ENCODE assay signal across 22 mouse cellular contexts in the genomic region with DNA sequence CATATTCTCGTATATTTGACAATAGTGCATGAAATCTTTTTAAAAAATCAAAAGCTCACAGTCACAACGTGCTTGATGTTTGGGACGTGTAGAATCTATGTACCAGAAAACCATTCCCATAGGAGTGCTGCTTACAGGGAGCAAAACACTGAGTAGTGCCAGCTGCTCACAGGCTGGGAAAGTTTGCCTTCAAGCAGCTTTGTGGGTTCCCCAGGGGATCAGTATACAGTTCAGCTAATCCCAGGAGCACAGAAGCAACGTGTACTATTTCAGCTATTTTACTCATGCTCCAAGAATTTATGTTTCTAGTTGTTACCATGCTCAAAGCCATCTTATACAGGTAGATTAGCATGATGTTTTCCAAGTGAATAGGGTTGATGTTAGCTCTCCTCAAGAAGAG.
A peak's percentile ranks its signal among the peaks of the same experiment; 100 is the strongest.
DNase-seq lines count a peak whose midpoint lies in the region; ATAC-seq and TF ChIP-seq lines count a peak whose summit lies in the region.
"Had no signal": no experiment of that assay in that cellular context is flagged by ENCODE, and none has a peak within 500 bp of the region (broad histone marks: within the 10 kb centered on the region; RNA-seq: fewer than 3 reads in every experiment).

No protein-coding gene starts in this region.

- H3K27me3 ChIP-seq in embryonic facial prominence, embryonic 14.5 days (replicated peaks; ENCODE audit: control insufficient read depth, insufficient read depth, low read length): no peaks in the 10 kb centered on the region
- H3K27me3 ChIP-seq in embryonic facial prominence, embryonic 10.5 days (replicated peaks; ENCODE audit: low read depth, poor library complexity, severe bottlenecking): no peaks in the 10 kb centered on the region
- H3K27me3 ChIP-seq in heart, adult 2 months (ENCODE audit: control insufficient read depth, insufficient read depth, low read length): no peaks in the 10 kb centered on the region
- no peaks in the 10 kb centered on the region for H3K27me3 ChIP-seq in midbrain, embryonic 14.5 days (ENCODE audit: control insufficient read depth, insufficient read depth, low read length)
- no peaks in the 10 kb centered on the region for H3K27me3 ChIP-seq in midbrain, embryonic 11.5 days (ENCODE audit: control insufficient read depth, insufficient read depth, low read length)
- H3K27me3 ChIP-seq: CH12.LX had no signal

- peak; percentile 57; the same call in 1 of the 2 replicates for ATAC-seq in embryonic facial prominence, embryonic 14.5 days (ENCODE audit: low read depth)
- no peak for ATAC-seq in midbrain, embryonic 14.5 days (ENCODE audit: low FRiP score, low TSS enrichment)
- no peak for ATAC-seq in midbrain, embryonic 11.5 days (ENCODE audit: low FRiP score)
- ATAC-seq: activated CD4-positive, CD25-positive, alpha-beta regulatory T cell, adult 4 months; CD4-positive, CD25-positive, alpha-beta regulatory T cell, adult 4 months; Patski had no signal

- H3K36me3 ChIP-seq in embryonic facial prominence, embryonic 14.5 days (ENCODE audit: control insufficient read depth, insufficient read depth, low read length): no peaks in the 10 kb centered on the region
- no peaks in the 10 kb centered on the region for H3K36me3 ChIP-seq in embryonic facial prominence, embryonic 10.5 days (replicated peaks)
- H3K36me3 ChIP-seq in heart, adult 2 months (ENCODE audit: control insufficient read depth, insufficient read depth, low read length): no peaks in the 10 kb centered on the region
- H3K36me3 ChIP-seq in midbrain, embryonic 14.5 days (ENCODE audit: control insufficient read depth, insufficient read depth, low read length): no peaks in the 10 kb centered on the region
- no peaks in the 10 kb centered on the region for H3K36me3 ChIP-seq in midbrain, embryonic 11.5 days (ENCODE audit: control insufficient read depth, insufficient read depth, low read length)
- H3K36me3 ChIP-seq: G1E had no signal

- no peak for TF ChIP-seq POLR2A in heart, adult 2 months (IDR thresholded peaks at IDR 0.05; ENCODE audit: insufficient read depth, low read depth, low read length)

- H3K9ac ChIP-seq in embryonic facial prominence, embryonic 14.5 days (ENCODE audit: low read depth, low read length): no peak overlapping the region
- no peak overlapping the region for H3K9ac ChIP-seq in heart, adult 2 months (ENCODE audit: low read depth, low read length)
- H3K9ac ChIP-seq in midbrain, embryonic 14.5 days (replicated peaks; ENCODE audit: low read length): no peak overlapping the region
- no peak overlapping the region for H3K9ac ChIP-seq in midbrain, embryonic 11.5 days (ENCODE audit: low read length)

- no peaks in the 10 kb centered on the region for H3K4me1 ChIP-seq in embryonic facial prominence, embryonic 14.5 days (ENCODE audit: control insufficient read depth, insufficient read depth, low read length)
- H3K4me1 ChIP-seq in embryonic facial prominence, embryonic 10.5 days: no peaks in the 10 kb centered on the region
- no peaks in the 10 kb centered on the region for H3K4me1 ChIP-seq in heart, adult 2 months (ENCODE audit: control insufficient read depth, insufficient read depth, low read length)
- no peaks in the 10 kb centered on the region for H3K4me1 ChIP-seq in midbrain, embryonic 14.5 days (ENCODE audit: control insufficient read depth, insufficient read depth, low read length)
- H3K4me1 ChIP-seq in midbrain, embryonic 11.5 days (ENCODE audit: control insufficient read depth, insufficient read depth, low read length): no peaks in the 10 kb centered on the region

- intact Hi-C loops in heart, adult 2 months (cut with DNase I): loop anchor here (5.0 kb wide), 1 partner anchor 137 kb away; no protein-coding TSS in a partner anchor
- intact Hi-C loops in heart, postnatal 25 days (cut with DNase I): no loop called here

- WGBS in embryonic facial prominence, embryonic 14.5 days: 52% methylated on average over 4 of the region's 4 CpGs
- 77% methylated on average over 4 of the region's 4 CpGs for WGBS in embryonic facial prominence, embryonic 10.5 days
- 65% methylated on average over 4 of the region's 4 CpGs for WGBS in heart, adult 2 months
- 46% methylated on average over 4 of the region's 4 CpGs for WGBS in midbrain, embryonic 14.5 days
- WGBS in midbrain, embryonic 11.5 days: 72% methylated on average over 4 of the region's 4 CpGs

- no peak overlapping the region for H3K4me2 ChIP-seq in embryonic facial prominence, embryonic 14.5 days (ENCODE audit: low read depth, low read length)
- no peak overlapping the region for H3K4me2 ChIP-seq in midbrain, embryonic 14.5 days (ENCODE audit: low read length)
- no peak overlapping the region for H3K4me2 ChIP-seq in midbrain, embryonic 11.5 days

- DNase-seq in embryonic facial prominence, embryonic 14.5 days (ENCODE audit: low spot score): peak; percentile 58
- no peak for DNase-seq in embryonic facial prominence, embryonic 10.5 days (ENCODE audit: low spot score)
- peak; percentile 74 for DNase-seq in heart, adult 11 months
- no peak for DNase-seq in heart, adult 2 months
- peak; percentile 4 to 7 for DNase-seq in heart, adult 9 months (ENCODE audit: low spot score in 2 of 2)
- DNase-seq in heart, postnatal 25 days (ENCODE audit: low spot score): no peak
- peak; percentile 2 for DNase-seq in midbrain, embryonic 14.5 days
- no peak for DNase-seq in midbrain, embryonic 11.5 days (ENCODE audit: low spot score, missing footprints)
- DNase-seq: adrenal gland, adult 2 months; adrenal gland, adult 8-10 months; adrenal gland, postnatal 10 days; adrenal gland, postnatal 14 days; adrenal gland, postnatal 25 days; adrenal gland, postnatal 36 days; B cell, adult 2 months; cerebellum, adult 11 months; cerebellum, adult 11-12 months had no signal

- H3K27ac ChIP-seq in embryonic facial prominence, embryonic 14.5 days (replicated peaks; ENCODE audit: low read depth, low read length): no peak overlapping the region
- H3K27ac ChIP-seq in embryonic facial prominence, embryonic 10.5 days (replicated peaks): no peak overlapping the region
- no peak overlapping the region for H3K27ac ChIP-seq in heart, adult 2 months
- no peak overlapping the region for H3K27ac ChIP-seq in midbrain, embryonic 14.5 days (replicated peaks; ENCODE audit: low read depth, low read length)
- H3K27ac ChIP-seq in midbrain, embryonic 11.5 days (ENCODE audit: low read depth, low read length): no peak overlapping the region

- TF ChIP-seq EP300 in heart, adult 2 months (IDR thresholded peaks at IDR 0.05; ENCODE audit: insufficient read depth, low read depth, low read length): no peak

- no peak overlapping the region for H3K4me3 ChIP-seq in embryonic facial prominence, embryonic 14.5 days (ENCODE audit: low read depth, low read length)
- no peak overlapping the region for H3K4me3 ChIP-seq in embryonic facial prominence, embryonic 10.5 days
- H3K4me3 ChIP-seq in heart, adult 2 months: no peak overlapping the region
- H3K4me3 ChIP-seq in midbrain, embryonic 14.5 days (replicated peaks; ENCODE audit: low read depth, low read length): no peak overlapping the region
- H3K4me3 ChIP-seq in midbrain, embryonic 11.5 days (ENCODE audit: low read depth, low read length): no peak overlapping the region

- H3K79me2 ChIP-seq in heart, adult 2 months (replicated peaks; ENCODE audit: control insufficient read depth, insufficient read depth, low read length): no peaks in the 10 kb centered on the region

- H3K9me3 ChIP-seq in embryonic facial prominence, embryonic 14.5 days (ENCODE audit: control insufficient read depth, low read length): no peaks in the 10 kb centered on the region
- H3K9me3 ChIP-seq in embryonic facial prominence, embryonic 10.5 days: no peaks in the 10 kb centered on the region
- H3K9me3 ChIP-seq in midbrain, embryonic 14.5 days (ENCODE audit: control insufficient read depth, low read length): no peaks in the 10 kb centered on the region
- no peaks in the 10 kb centered on the region for H3K9me3 ChIP-seq in midbrain, embryonic 11.5 days (ENCODE audit: control insufficient read depth, low read length)
- H3K9me3 ChIP-seq: G1E had no signal

- TF ChIP-seq CTCF in heart, adult 2 months (IDR thresholded peaks at IDR 0.05): no peak

Comparison
In these comparisons a context has a peak if more than half of its experiments do, and no peak if none do; other contexts are left out.
1. DNase-seq: peak in embryonic facial prominence, embryonic 14.5 days (single experiment), heart, adult 11 months (single experiment), heart, adult 9 months (2 of 2) and midbrain, embryonic 14.5 days (single experiment); none in embryonic facial prominence, embryonic 10.5 days (single experiment), heart, adult 2 months (0 of 2), heart, postnatal 25 days (single experiment) and midbrain, embryonic 11.5 days (single experiment).